Mouse (Mus musculus) midbrain, embryonic 14.5 days (tissue): Measurements from ENCODE around the gene Mdm2. TPM values are rescaled to one million over a fixed set of nuclear protein-coding genes. Genes with fewer than 3 reads are reported as not detected.
"Not testable (repeated sequence)": the region's sequence is repeated elsewhere in the genome, so short reads cannot be mapped to it uniquely, and the experiment has no call there.

Source experiments
- ATAC-seq: fragments of 200-750 bp; cut with Nextera tagmentation; 2 replicates; pipeline ENCODE4 v1.8.0; 2017; ENCODE audit warnings: moderate number of reproducible peaks, moderate library complexity; ENCODE audit not compliant: low FRiP score, low TSS enrichment
- DNase-seq: peaks from one replicate; pipeline ENCODE4 v3.0.0-alpha.2; 2015
- H3K27ac ChIP-seq: fragments of 300-500 bp; sonication (generic); replicated peaks from 2 replicates; pipeline ENCODE4 v1.5.1; 2014; ENCODE audit warnings: mild to moderate bottlenecking, low read depth, low read length, moderate library complexity
- H3K27me3 ChIP-seq: fragments of 300-500 bp; sonication (generic); 2 replicates; pipeline ENCODE4 v1.6.1; 2014; ENCODE audit warnings: low read length, control low read depth, mixed read lengths; ENCODE audit not compliant: control insufficient read depth, insufficient read depth
- H3K36me3 ChIP-seq: fragments of 300-500 bp; sonication (generic); 2 replicates; pipeline ENCODE4 v1.6.1; 2014; ENCODE audit warnings: low read length, control low read depth; ENCODE audit not compliant: control insufficient read depth, insufficient read depth
- H3K4me1 ChIP-seq: fragments of 300-500 bp; sonication (generic); 2 replicates; pipeline ENCODE4 v1.6.1; 2014; ENCODE audit warnings: mild to moderate bottlenecking, antibody characterized with exemption, low read length, control low read depth; ENCODE audit not compliant: control insufficient read depth, insufficient read depth
- H3K4me2 ChIP-seq: fragments of 300-500 bp; sonication (generic); 2 replicates; pipeline ENCODE4 v1.6.1; 2014; ENCODE audit warnings: mild to moderate bottlenecking, low read length, moderate library complexity
- H3K4me3 ChIP-seq: fragments of 300-500 bp; sonication (generic); replicated peaks from 2 replicates; pipeline ENCODE4 v1.5.1; 2014; ENCODE audit warnings: low read depth, low read length
- H3K9ac ChIP-seq: fragments of 300-500 bp; sonication (generic); replicated peaks from 2 replicates; pipeline ENCODE4 v1.6.1; 2014; ENCODE audit warnings: mild to moderate bottlenecking, low read length, moderate library complexity
- H3K9me3 ChIP-seq: fragments of 300-500 bp; sonication (generic); 2 replicates; pipeline ENCODE4 v1.6.1; 2016; ENCODE audit warnings: low read length, control low read depth, mixed read lengths; ENCODE audit not compliant: control insufficient read depth
- WGBS: fragments of 180-500 bp; shearing (Covaris S2); extraction: QIAGEN DNeasy Blood & Tissue Kit; methylation state at CpG from one replicate; pipeline ENCODE4 v1.1.7; 2014; 5-methylcytosine and 5-hydroxymethylcytosine counted together
- polyA plus RNA-seq: library from polyadenylated mRNA; unstranded; fragments of >200 nt; fragmentation: Nextera tagmentation; extraction: Ambion mirVana; gene quantifications from 2 replicates; pipeline ENCODE4 v1.2.1, GENCODE M21; 2014

Mdm2 gene
- polyA plus RNA-seq, 1 experiment from 2014 or later, result 57.3 TPM

DNA sequence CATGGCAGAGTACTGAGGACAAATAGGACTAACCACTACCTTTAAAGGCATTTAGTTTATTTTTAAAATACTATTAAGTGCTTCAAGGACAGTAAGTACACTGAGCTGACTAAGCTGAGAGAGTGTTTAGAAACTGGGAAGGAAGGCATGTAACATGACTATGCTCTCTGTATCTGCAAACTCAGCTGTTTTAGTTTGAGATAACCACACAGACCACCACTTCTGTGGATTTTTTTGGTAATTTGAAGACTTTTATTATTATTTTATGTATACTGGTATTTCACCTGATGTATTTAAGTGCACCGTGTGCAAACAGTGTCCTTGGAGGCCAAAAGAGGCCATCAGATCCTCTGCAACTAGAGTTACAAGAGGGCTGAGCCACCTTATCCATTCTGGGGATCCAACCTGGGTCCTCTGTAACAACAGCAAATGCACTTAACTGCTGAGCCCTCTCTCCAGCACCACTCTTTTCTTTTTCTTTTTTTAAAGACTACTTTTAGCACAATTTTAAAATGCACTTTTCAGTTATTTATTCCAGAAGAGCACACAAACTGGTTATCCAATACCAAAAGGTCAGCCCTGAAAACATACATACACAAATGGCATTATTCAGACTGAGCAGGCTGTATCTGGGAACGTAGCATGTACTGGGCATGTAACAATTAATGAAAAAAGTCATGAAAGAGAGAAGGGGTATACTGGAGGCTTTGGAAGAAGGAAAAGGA, 3.3 kb downstream of the Mdm2 start:
- 96% methylated on average over 2 of the region's 2 CpGs for WGBS
- H3K27me3 ChIP-seq, result no peaks in the 10 kb centered on the region
- DNase-seq (no peak), ATAC-seq (no peak)
- H3K27ac ChIP-seq, result no peak overlapping the region
- no peaks in the 10 kb centered on the region for H3K9me3 ChIP-seq
- H3K4me1 ChIP-seq, result peaks cover 15% of the 10 kb centered on the region
- H3K4me2 ChIP-seq, result no peak overlapping the region
- H3K4me3 ChIP-seq, result no peak overlapping the region
- H3K36me3 ChIP-seq, result peaks cover 48% of the 10 kb centered on the region
- no peak overlapping the region for H3K9ac ChIP-seq

DNA sequence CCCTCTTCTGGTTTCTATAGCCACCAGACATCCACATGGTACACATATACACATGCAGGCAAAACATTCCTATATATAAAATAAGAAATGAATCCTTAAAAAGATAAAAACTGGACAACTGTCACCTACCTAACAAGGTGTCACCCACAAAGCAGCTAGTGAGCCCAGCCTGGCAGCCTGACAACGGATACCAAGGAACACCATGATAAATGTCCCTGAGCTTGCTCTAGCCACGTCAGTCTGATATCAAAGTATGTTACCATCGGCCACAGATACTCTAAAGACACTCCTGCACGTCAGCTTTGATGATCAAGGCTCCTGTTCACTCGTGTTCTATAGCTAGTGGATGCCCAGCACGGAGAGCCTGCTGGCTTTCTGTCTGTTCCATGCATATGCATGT, 4.1 kb downstream of the Mdm2 start:
- Histone ChIP-seq H3K27me3 (no peaks in the 10 kb centered on the region), H3K4me2 (no peak overlapping the region), H3K4me1 (peaks cover 14% of the 10 kb centered on the region), H3K9me3 (no peaks in the 10 kb centered on the region), H3K27ac (no peak overlapping the region), H3K36me3 (peaks cover 56% of the 10 kb centered on the region), H3K4me3 (no peak overlapping the region), H3K9ac (no peak overlapping the region)
- 79% methylated on average over 6 of the region's 6 CpGs for WGBS
- no peak for ATAC-seq
- no peak for DNase-seq

DNA sequence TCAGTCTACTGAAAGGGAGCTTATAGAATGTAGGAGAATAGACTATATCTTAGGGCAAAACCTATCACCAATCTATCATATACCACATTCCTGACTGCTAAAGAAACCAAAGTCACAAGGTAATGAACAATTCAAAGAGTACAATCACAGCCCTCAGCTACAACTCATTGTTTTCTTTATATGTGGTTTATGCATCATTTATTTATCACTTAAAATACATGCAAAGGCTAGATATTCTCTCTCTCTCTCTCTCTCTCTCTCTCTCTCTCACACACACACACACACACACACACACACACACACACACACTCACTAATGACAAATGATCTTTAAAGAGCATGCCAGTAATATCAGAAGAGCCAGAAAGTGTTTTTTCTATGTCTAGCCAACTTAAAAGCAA, 4.8 kb downstream of the Mdm2 start:
- Histone ChIP-seq H3K4me1 (peaks cover 10% of the 10 kb centered on the region), H3K27ac (no peak overlapping the region), H3K4me2 (no peak overlapping the region), H3K27me3 (no peaks in the 10 kb centered on the region), H3K9me3 (no peaks in the 10 kb centered on the region), H3K9ac (no peak overlapping the region), H3K36me3 (peaks cover 61% of the 10 kb centered on the region), H3K4me3 (no peak overlapping the region)
- ATAC-seq, result no peak
- DNase-seq, result no peak

DNA sequence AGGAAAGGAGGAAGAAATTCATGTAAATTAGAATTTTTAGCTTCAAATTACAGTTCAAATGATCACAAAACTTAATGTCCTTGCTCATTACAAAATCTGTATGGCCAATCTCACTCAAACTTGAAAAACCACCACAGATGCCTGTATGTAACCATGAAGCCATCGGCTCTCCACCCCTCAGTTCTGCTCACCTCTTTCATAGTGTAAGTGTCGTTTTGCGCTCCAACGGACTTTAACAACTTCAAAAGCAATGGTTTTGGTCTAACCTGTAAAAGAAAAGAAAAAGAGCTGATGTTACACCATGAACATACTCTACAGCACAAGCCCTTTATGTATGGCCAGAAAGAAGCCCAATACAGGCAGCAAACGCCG, 5.6 kb downstream of the Mdm2 start:
- Histone ChIP-seq H3K4me1 (peaks cover 10% of the 10 kb centered on the region), H3K36me3 (peaks cover 68% of the 10 kb centered on the region), H3K9ac (no peak overlapping the region), H3K4me2 (no peak overlapping the region), H3K27ac (no peak overlapping the region), H3K9me3 (no peaks in the 10 kb centered on the region), H3K4me3 (no peak overlapping the region), H3K27me3 (no peaks in the 10 kb centered on the region)
- no peak for DNase-seq
- no peak for ATAC-seq
- 98% methylated on average over 6 of the region's 6 CpGs for WGBS

DNA sequence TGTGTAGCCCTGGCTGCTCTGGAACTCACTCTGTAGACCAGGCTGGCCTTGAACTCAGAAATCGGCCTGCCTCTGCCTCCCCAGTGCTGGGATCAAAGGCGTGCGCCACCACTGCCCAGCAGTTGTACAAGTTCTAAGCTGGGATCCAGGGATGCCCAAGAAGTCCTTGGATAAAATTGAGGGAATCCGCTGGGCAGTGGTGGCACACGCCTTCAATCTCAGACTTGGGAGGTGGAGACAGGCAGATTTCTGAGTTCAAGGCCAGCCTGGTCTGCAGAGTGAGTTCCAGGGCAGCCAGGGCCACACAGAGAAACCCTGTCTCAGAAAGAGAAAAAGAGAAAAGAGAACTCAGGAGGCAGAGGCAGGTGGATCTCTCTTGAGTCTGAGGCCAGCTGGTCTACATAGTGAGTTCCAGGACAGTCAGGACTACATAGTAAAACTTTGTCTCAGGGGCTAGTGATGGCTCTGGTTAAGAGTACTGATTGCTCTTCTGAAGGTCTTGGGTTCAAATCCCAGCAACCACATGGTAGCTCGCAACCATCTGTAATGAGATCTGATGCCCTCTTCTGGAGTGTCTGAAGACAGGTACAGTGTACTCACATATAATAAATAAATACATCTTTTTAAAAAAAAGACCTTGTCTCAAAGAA, 6.1 kb downstream of the Mdm2 start:
- H3K4me1 ChIP-seq, H3K27ac ChIP-seq, H3K27me3 ChIP-seq, H3K9ac ChIP-seq, H3K4me3 ChIP-seq, H3K4me2 ChIP-seq, DNase-seq, ATAC-seq, H3K9me3 ChIP-seq: not testable (repeated sequence)
- H3K36me3 ChIP-seq, result peaks cover 73% of the 10 kb centered on the region
- WGBS, result over 99% methylated on average over 6 of the region's 6 CpGs

- DNase-seq, result no peak
- Histone ChIP-seq H3K27ac (no peak overlapping the region), H3K9me3 (no peaks in the 10 kb centered on the region), H3K4me2 (no peak overlapping the region), H3K27me3 (no peaks in the 10 kb centered on the region), H3K4me3 (no peak overlapping the region), H3K9ac (no peak overlapping the region), H3K36me3 (peaks cover 78% of the 10 kb centered on the region), H3K4me1 (no peaks in the 10 kb centered on the region; the same call in 1 of the 2 replicates)
- no peak for ATAC-seq
- WGBS, result 94% methylated on average over 3 of the region's 3 CpGs
Observed at GRCm38 (mm10) chr10:117703506-117703905, 7.1 kb downstream of the Mdm2 start.

DNA sequence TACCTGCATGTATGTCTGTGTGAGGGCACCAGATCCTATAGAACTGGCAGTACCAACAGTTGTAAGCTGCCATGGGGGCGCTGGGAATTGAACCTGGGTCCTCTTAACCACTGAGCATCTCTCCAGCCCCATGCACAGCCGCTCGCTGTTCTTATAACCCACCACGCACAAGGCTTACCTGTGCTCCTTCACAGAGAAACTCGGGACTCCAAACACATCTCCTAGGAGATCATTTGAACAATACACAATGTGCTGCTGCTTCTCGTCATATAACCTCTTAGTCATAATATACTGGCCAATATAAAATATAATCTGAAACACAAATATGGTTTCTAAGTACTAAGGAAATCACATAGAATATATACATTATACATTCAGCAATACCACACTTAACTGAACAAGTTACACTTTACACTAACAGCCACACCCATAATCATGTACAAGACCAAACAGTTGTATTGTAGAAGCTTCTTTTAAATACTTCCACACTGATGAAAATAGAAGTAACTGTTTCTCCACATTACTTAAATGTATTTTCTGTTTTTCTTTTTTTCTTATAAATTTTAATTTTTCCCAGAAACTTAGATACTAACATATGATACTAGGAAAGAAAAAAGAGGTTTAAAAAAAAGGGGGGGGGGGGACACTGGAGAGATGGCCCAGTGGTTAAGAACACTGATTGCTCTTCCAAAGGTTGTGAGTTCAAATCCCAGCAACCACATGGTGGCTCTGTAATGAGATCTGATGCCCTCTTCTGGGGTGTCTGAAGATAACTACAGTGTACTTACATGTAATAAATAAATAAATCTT, 8.3 kb downstream of the Mdm2 start:
- no peak for ATAC-seq
- no peak overlapping the region for H3K4me3 ChIP-seq
- no peaks in the 10 kb centered on the region for H3K9me3 ChIP-seq
- no peaks in the 10 kb centered on the region; the same call in 1 of the 2 replicates for H3K4me1 ChIP-seq
- H3K36me3 ChIP-seq, result peaks cover 88% of the 10 kb centered on the region
- H3K9ac ChIP-seq, result no peak overlapping the region
- no peak for DNase-seq
- WGBS, result 98% methylated on average over 6 of the region's 6 CpGs
- H3K27ac ChIP-seq, result no peak overlapping the region
- H3K4me2 ChIP-seq, result no peak overlapping the region
- H3K27me3 ChIP-seq, result no peaks in the 10 kb centered on the region

- Histone ChIP-seq H3K9me3 (no peaks in the 10 kb centered on the region), H3K9ac (no peak overlapping the region), H3K4me1 (no peaks in the 10 kb centered on the region), H3K4me2 (no peak overlapping the region), H3K4me3 (no peak overlapping the region), H3K27me3 (no peaks in the 10 kb centered on the region), H3K36me3 (peaks cover 90% of the 10 kb centered on the region), H3K27ac (no peak overlapping the region)
- 92% methylated on average over 6 of the region's 6 CpGs for WGBS
- DNase-seq (no peak), ATAC-seq (no peak)
Observed at GRCm38 (mm10) chr10:117701034-117701829, 9.3 kb downstream of the Mdm2 start.
